Mouse (Mus musculus) heart, adult 2 months (tissue): ENCODE data around the gene Spsb2.
"Not testable (repeated sequence)": the region's sequence is repeated elsewhere in the genome, so short reads cannot be mapped to it uniquely, and the experiment has no call there.

Experiments
- CTCF ChIP-seq: fragments of 200-600 bp; IDR thresholded peaks from 2 replicates; pipeline ENCODE4 v1.8.1; 2022; ENCODE audit warnings: antibody characterized with exemption, mild to moderate bottlenecking, moderate library complexity
- POLR2A ChIP-seq: fragments of 200-500 bp; IDR thresholded peaks from 2 replicates; pipeline ENCODE4 v1.6.1; 2011; ENCODE audit warnings: mild to moderate bottlenecking, low read depth, low read length, control low read depth; ENCODE audit not compliant: insufficient read depth

- not testable (repeated sequence) for TF ChIP-seq CTCF, POLR2A
Measured at GRCm38 (mm10) chr6:124831199-124831598, 22.7 kb downstream of the Spsb2 start.
